Mouse (Mus musculus) hindbrain, embryonic 16.5 days (tissue): ENCODE data around the gene Cc2d1a. TPM values are rescaled to one million over a fixed set of nuclear protein-coding genes. Genes with fewer than 3 reads are reported as not detected.

ENCODE experiments used
- ATAC-seq: fragments of 200-750 bp; cut with Nextera tagmentation; 2 replicates; pipeline ENCODE4 v1.8.0; 2017; ENCODE audit warnings: moderate TSS enrichment, moderate library complexity
- H3K27ac ChIP-seq: fragments of 300-500 bp; sonication (generic); 2 replicates; pipeline ENCODE4 v1.5.1; 2014; ENCODE audit warnings: low read depth, mild to moderate bottlenecking, control low read depth, low read length, moderate library complexity
- H3K27me3 ChIP-seq: fragments of 300-500 bp; sonication (generic); replicated peaks from 2 replicates; pipeline ENCODE4 v1.6.1; 2014; ENCODE audit warnings: low read length; ENCODE audit not compliant: control insufficient read depth, insufficient read depth
- H3K36me3 ChIP-seq: fragments of 300-500 bp; sonication (generic); 2 replicates; pipeline ENCODE4 v1.6.1; 2014; ENCODE audit warnings: mild to moderate bottlenecking, low read length, moderate library complexity, mixed read lengths; ENCODE audit not compliant: control insufficient read depth, insufficient read depth
- H3K4me1 ChIP-seq: fragments of 300-500 bp; sonication (generic); 2 replicates; pipeline ENCODE4 v1.6.1; 2014; ENCODE audit warnings: low read depth, low read length; ENCODE audit not compliant: control insufficient read depth, insufficient read depth
- H3K4me2 ChIP-seq: fragments of 300-500 bp; sonication (generic); 2 replicates; pipeline ENCODE4 v1.6.1; 2014; ENCODE audit warnings: mild to moderate bottlenecking, low read length, control low read depth, moderate library complexity
- H3K4me3 ChIP-seq: fragments of 300-500 bp; sonication (generic); 2 replicates; pipeline ENCODE4 v1.5.1; 2014; ENCODE audit warnings: mild to moderate bottlenecking, low read length, control low read depth, moderate library complexity
- H3K9ac ChIP-seq: fragments of 300-500 bp; sonication (generic); 2 replicates; pipeline ENCODE4 v1.6.1; 2014; ENCODE audit warnings: low read depth, mild to moderate bottlenecking, control low read depth, low read length, moderate library complexity
- H3K9me3 ChIP-seq: fragments of 300-500 bp; sonication (generic); 2 replicates; pipeline ENCODE4 v1.6.1; 2014; ENCODE audit warnings: mild to moderate bottlenecking, low read length, moderate library complexity; ENCODE audit not compliant: control insufficient read depth
- whole genome bisulfite sequencing: fragments of 180-500 bp; shearing (Covaris S2); extraction: QIAGEN DNeasy Blood & Tissue Kit; methylation state at CpG from one replicate; pipeline ENCODE4 v1.1.7; 2014; 5-methylcytosine and 5-hydroxymethylcytosine counted together
- microRNA counts: library from miRNA; unstranded; fragments of <30 nt; microRNA quantifications from one replicate; lab custom pipeline; 2016
- microRNA-seq: library from miRNA; unstranded; fragments of <30 nt; microRNA quantifications from one replicate; pipeline ENCODE4, GENCODE M21; 2017
- polyA plus RNA-seq: library from polyadenylated mRNA; unstranded; fragments of >200 nt; fragmentation: Nextera tagmentation; extraction: Ambion mirVana; gene quantifications from 2 replicates; pipeline ENCODE4 v1.2.1, GENCODE M21; 2015

The Cc2d1a gene
- polyA plus RNA-seq, 1 experiment from 2014 or later, result 53.3 TPM

- H3K4me1 ChIP-seq, result no peaks in the 10 kb centered on the region
- H3K36me3 ChIP-seq, result peaks cover 38% of the 10 kb centered on the region
- WGBS, result 29% methylated on average over 42 of the region's 42 CpGs
- no peak; the same call in 1 of the 2 replicates for ATAC-seq
- H3K4me2 ChIP-seq, result no peak overlapping the region; the same call in 1 of the 2 replicates
- H3K4me3 ChIP-seq, result no peak overlapping the region
- H3K27ac ChIP-seq, result no peak overlapping the region
- H3K9ac ChIP-seq, result peak overlapping the region; percentile 41; the same call in 1 of the 2 replicates
- no peaks in the 10 kb centered on the region for H3K9me3 ChIP-seq
- no peaks in the 10 kb centered on the region for H3K27me3 ChIP-seq
Measured at GRCm38 (mm10) chr8:84084341-84085115, 63.2 kb downstream of the Cc2d1a start.

- peak; percentile 43; the same call in 1 of the 2 replicates for ATAC-seq
- 20% methylated on average over 8 of the region's 8 CpGs for WGBS
- Histone ChIP-seq H3K27me3 (no peaks in the 10 kb centered on the region), H3K36me3 (peaks cover 38% of the 10 kb centered on the region), H3K9me3 (no peaks in the 10 kb centered on the region), H3K9ac (0 out of 2 replicates have a peak overlapping the region, but pooled peaks have one; percentile 7), H3K4me1 (no peaks in the 10 kb centered on the region), H3K4me3 (no peak overlapping the region), H3K4me2 (no peak overlapping the region), H3K27ac (no peak overlapping the region)
Measured at GRCm38 (mm10) chr8:84083829-84084241, 63.9 kb downstream of the Cc2d1a start.

MicroRNAs within 50 kb of the gene (microRNA counts, 519-probe panel; counts per million panel counts)
- microRNA mmu-miR-181c (lab: Ali Mortazavi, UCI), result 2,724 counts per million, percentile 72 among the panel's probes with 10 or more counts
- microRNA mmu-miR-709 (lab: Ali Mortazavi, UCI), result 2,211 counts per million, percentile 45 among the panel's probes with 10 or more counts

Small RNAs within 50 kb of the gene (microRNA-seq; reads per million reads assigned to microRNA genes)
- gene Gm25110 (not detected), gene Mir181c (12,908 reads per million, percentile 97 among the genes with 10 or more reads in this experiment), gene Mir181d (5,650 reads per million, percentile 92 among the genes with 10 or more reads in this experiment), gene Mir709 (not detected)

Other genes with a start within 250 kb of the Cc2d1a start
- 50.9 and 53.0 TPM in 2 replicates for gene Adgrl1, start 247.8 kb downstream of the Cc2d1a start, polyA plus RNA-seq
- 0.97 and 0.98 TPM in 2 replicates for gene Gm10644, start 192.7 kb downstream of the Cc2d1a start, polyA plus RNA-seq
- 9.8 and 14.6 TPM in 2 replicates for gene Asf1b, start 192.4 kb downstream of the Cc2d1a start, polyA plus RNA-seq
- gene Prkaca, start 174.9 kb downstream of the Cc2d1a start, polyA plus RNA-seq, result 202 and 254 TPM in 2 replicates
- 5.9 and 6.2 TPM in 2 replicates for gene Samd1, start 150.3 kb downstream of the Cc2d1a start, polyA plus RNA-seq
- gene 1700067K01Rik, start 146.4 kb downstream of the Cc2d1a start, polyA plus RNA-seq, result 0.90 and 0.94 TPM in 2 replicates
- gene 2210011C24Rik, start 135.8 kb downstream of the Cc2d1a start, polyA plus RNA-seq, result 1.1 TPM in 2 replicates
- gene Palm3, start 126.5 kb downstream of the Cc2d1a start, polyA plus RNA-seq, result 9.6 and 11.3 TPM in 2 replicates
- 0.55 and 0.71 TPM in 2 replicates for gene Il27ra, start 105.3 kb downstream of the Cc2d1a start, polyA plus RNA-seq
- gene Rln3, start 102.9 kb downstream of the Cc2d1a start, polyA plus RNA-seq, result 1.8 TPM in 2 replicates
- 1.6 and 1.7 TPM in 2 replicates for gene Gm10643, start 82.8 kb downstream of the Cc2d1a start, polyA plus RNA-seq
- 7.9 and 9.0 TPM in 2 replicates for gene Rfx1, start 81.1 kb downstream of the Cc2d1a start, polyA plus RNA-seq
- gene Dcaf15, start 43.2 kb downstream of the Cc2d1a start, polyA plus RNA-seq, result 21.5 and 22.7 TPM in 2 replicates
- gene Podnl1, start 21.9 kb downstream of the Cc2d1a start, polyA plus RNA-seq, result 0.51 and 0.55 TPM in 2 replicates
- 2.7 and 2.9 TPM in 2 replicates for gene 4930432K21Rik, start 89 bp upstream of the Cc2d1a start, polyA plus RNA-seq
- 6.2 and 6.8 TPM in 2 replicates for gene Nanos3, start 37.3 kb upstream of the Cc2d1a start, polyA plus RNA-seq
- gene Zswim4, start 89.1 kb upstream of the Cc2d1a start, polyA plus RNA-seq, result 16.2 and 22.2 TPM in 2 replicates
- 249 and 266 TPM in 2 replicates for gene D8Ertd738e, start 101.8 kb upstream of the Cc2d1a start, polyA plus RNA-seq
- 46.4 and 47.9 TPM in 2 replicates for gene Mri1, start 109.4 kb upstream of the Cc2d1a start, polyA plus RNA-seq
- 23.0 and 25.0 TPM in 2 replicates for gene Ccdc130, start 122.4 kb upstream of the Cc2d1a start, polyA plus RNA-seq
- 15.7 and 17.1 TPM in 2 replicates for gene Cacna1a, start 240.5 kb upstream of the Cc2d1a start, polyA plus RNA-seq